In genomic region chr17:34123111-34123510, GRCm38 (mm10) we compare ENCODE assay signal across 8 mouse cellular contexts. TPM values are rescaled to one million over a fixed set of nuclear protein-coding genes. Genes with fewer than 3 reads are reported as not detected.
DNase-seq lines count a peak whose midpoint lies in the region; ATAC-seq and TF ChIP-seq lines count a peak whose summit lies in the region.

No protein-coding gene starts in this region.

- no peaks in the 10 kb centered on the region for H3K9me3 ChIP-seq in lung, embryonic 16.5 days (ENCODE audit: control insufficient read depth, low read length)
- no peaks in the 10 kb centered on the region for H3K9me3 ChIP-seq in forebrain, embryonic 10.5 days
- no peaks in the 10 kb centered on the region for H3K9me3 ChIP-seq in intestine, postnatal 0 days (ENCODE audit: control insufficient read depth)
- no peaks in the 10 kb centered on the region for H3K9me3 ChIP-seq in neural tube, embryonic 14.5 days (ENCODE audit: control insufficient read depth, low read length)

- DNase-seq in lung, postnatal 25 days (ENCODE audit: low spot score), result no peak
- no peak for DNase-seq in forebrain, embryonic 10.5 days (ENCODE audit: extremely low spot score, low spot score)
- no peak for DNase-seq in thymus, postnatal 4 days
- no peak for DNase-seq in layer of hippocampus, adult 9-10 months (ENCODE audit: low spot score)
- no peak for DNase-seq in adrenal gland, postnatal 4 days (ENCODE audit: low spot score in 2 of 2)

- peak overlapping the region; percentile 81 for H3K4me3 ChIP-seq in lung, embryonic 16.5 days (ENCODE audit: low read length)
- peak overlapping the region; percentile 95 for H3K4me3 ChIP-seq in forebrain, embryonic 10.5 days
- H3K4me3 ChIP-seq in intestine, postnatal 0 days (ENCODE audit: low read depth, low read length), result peak overlapping the region; percentile 98
- peak overlapping the region; percentile 97 for H3K4me3 ChIP-seq in neural tube, embryonic 14.5 days (ENCODE audit: low read depth, low read length)

- H3K4me1 ChIP-seq in lung, embryonic 16.5 days (replicated peaks; ENCODE audit: control insufficient read depth, insufficient read depth, low read length), result peaks cover 14% of the 10 kb centered on the region
- H3K4me1 ChIP-seq in forebrain, embryonic 10.5 days, result peaks cover 52% of the 10 kb centered on the region
- peaks cover 6% of the 10 kb centered on the region for H3K4me1 ChIP-seq in intestine, postnatal 0 days (replicated peaks; ENCODE audit: control insufficient read depth, insufficient read depth, low read length)
- peaks cover 12% of the 10 kb centered on the region; the same call in 1 of the 2 replicates for H3K4me1 ChIP-seq in neural tube, embryonic 14.5 days (ENCODE audit: control insufficient read depth, insufficient read depth, low read length)

- H3K9ac ChIP-seq in lung, embryonic 16.5 days (ENCODE audit: low read length), result peak overlapping the region; percentile 99
- H3K9ac ChIP-seq in intestine, postnatal 0 days (ENCODE audit: low read depth, low read length), result peak overlapping the region; percentile 92
- H3K9ac ChIP-seq in neural tube, embryonic 14.5 days (replicated peaks; ENCODE audit: low read depth, low read length), result peak overlapping the region; percentile 98

- H3K27ac ChIP-seq in lung, embryonic 16.5 days (ENCODE audit: low read length), result peak overlapping the region; percentile 100
- H3K27ac ChIP-seq in forebrain, embryonic 10.5 days, result peak overlapping the region; percentile 100
- peak overlapping the region; percentile 100 for H3K27ac ChIP-seq in intestine, postnatal 0 days (ENCODE audit: low read depth, low read length)
- peak overlapping the region; percentile 100 for H3K27ac ChIP-seq in neural tube, embryonic 14.5 days (ENCODE audit: low read depth, low read length)

- peak overlapping the region; percentile 72 for H3K4me2 ChIP-seq in lung, embryonic 16.5 days (ENCODE audit: low read depth, low read length)
- peak overlapping the region; percentile 80 for H3K4me2 ChIP-seq in intestine, postnatal 0 days (replicated peaks; ENCODE audit: low read depth)
- H3K4me2 ChIP-seq in neural tube, embryonic 14.5 days (ENCODE audit: low read depth, low read length), result peak overlapping the region; percentile 99

- H3K27me3 ChIP-seq in lung, embryonic 16.5 days (ENCODE audit: control insufficient read depth, insufficient read depth, low read depth, low read length), result no peaks in the 10 kb centered on the region
- H3K27me3 ChIP-seq in forebrain, embryonic 10.5 days (ENCODE audit: poor library complexity, severe bottlenecking), result peaks cover 6% of the 10 kb centered on the region
- no peaks in the 10 kb centered on the region for H3K27me3 ChIP-seq in intestine, postnatal 0 days (replicated peaks; ENCODE audit: control insufficient read depth, insufficient read depth, low read length)
- no peaks in the 10 kb centered on the region for H3K27me3 ChIP-seq in neural tube, embryonic 14.5 days (ENCODE audit: control insufficient read depth, insufficient read depth, low read length)

- no peak for ATAC-seq in lung, embryonic 16.5 days (ENCODE audit: low read depth)
- no peak for ATAC-seq in intestine, postnatal 0 days
- no peak for ATAC-seq in neural tube, embryonic 14.5 days (ENCODE audit: low read depth)

- TF ChIP-seq CTCF in intestine, postnatal 0 days (IDR thresholded peaks at IDR 0.05; ENCODE audit: low read depth), result no peak

- peaks cover 9% of the 10 kb centered on the region for H3K36me3 ChIP-seq in lung, embryonic 16.5 days (ENCODE audit: control insufficient read depth, insufficient read depth, low read length)
- H3K36me3 ChIP-seq in forebrain, embryonic 10.5 days (replicated peaks), result peaks cover 19% of the 10 kb centered on the region
- H3K36me3 ChIP-seq in intestine, postnatal 0 days (ENCODE audit: control insufficient read depth, insufficient read depth), result peaks cover 8% of the 10 kb centered on the region; the same call in 1 of the 2 replicates
- peaks cover 9% of the 10 kb centered on the region for H3K36me3 ChIP-seq in neural tube, embryonic 14.5 days (ENCODE audit: control insufficient read depth, insufficient read depth, low read length)

- under 1% methylated on average over 7 of the region's 7 CpGs for WGBS in lung, embryonic 16.5 days
- WGBS in forebrain, embryonic 10.5 days, result 3% methylated on average over 7 of the region's 7 CpGs
- under 1% methylated on average over 7 of the region's 7 CpGs for WGBS in intestine, postnatal 0 days
- WGBS in neural tube, embryonic 14.5 days, result 3% methylated on average over 7 of the region's 7 CpGs

RNA-seq across cellular contexts. Expression of gene Brd2, which starts 0.7 kb away (rescaled TPM):
- polyA plus RNA-seq in lung, embryonic 16.5 days (2015; fragmentation: Nextera tagmentation; extraction: Ambion mirVana), result 97.8 and 100 TPM in 2 replicates
- polyA plus RNA-seq in forebrain, embryonic 10.5 days (2016; fragmentation: Nextera tagmentation; extraction: Ambion mirVana), result 121 and 134 TPM in 2 replicates
- polyA plus RNA-seq in intestine, postnatal 0 days (2015; fragmentation: Nextera tagmentation; extraction: Ambion mirVana), result 51.8 and 60.0 TPM in 2 replicates
- polyA plus RNA-seq in neural tube, embryonic 14.5 days (2014; fragmentation: Nextera tagmentation; extraction: Ambion mirVana), result 109 and 160 TPM in 2 replicates
- total RNA-seq in adrenal gland, postnatal 4 days (2021), result 100 to 1,000 TPM; 225 to 226 TPM

RNA-seq across cellular contexts. Expression of gene H2-DMa, which starts 3.8 kb away (rescaled TPM):
- 11.8 and 12.7 TPM in 2 replicates for polyA plus RNA-seq in lung, embryonic 16.5 days (2015; fragmentation: Nextera tagmentation; extraction: Ambion mirVana)
- polyA plus RNA-seq in forebrain, embryonic 10.5 days (2016; fragmentation: Nextera tagmentation; extraction: Ambion mirVana), result 4.5 and 6.9 TPM in 2 replicates
- polyA plus RNA-seq in intestine, postnatal 0 days (2015; fragmentation: Nextera tagmentation; extraction: Ambion mirVana), result 15.2 and 16.7 TPM in 2 replicates
- polyA plus RNA-seq in neural tube, embryonic 14.5 days (2014; fragmentation: Nextera tagmentation; extraction: Ambion mirVana), result 19.1 and 20.7 TPM in 2 replicates
- total RNA-seq in adrenal gland, postnatal 4 days (2021), result 10 to 100 TPM; 11.2 to 11.7 TPM

RNA-seq across cellular contexts. Expression of gene H2-DMb2, which starts 20.0 kb away (rescaled TPM):
- 1.6 and 2.1 TPM in 2 replicates for polyA plus RNA-seq in lung, embryonic 16.5 days (2015; fragmentation: Nextera tagmentation; extraction: Ambion mirVana)
- polyA plus RNA-seq in forebrain, embryonic 10.5 days (2016; fragmentation: Nextera tagmentation; extraction: Ambion mirVana), result 0.16 and 0.26 TPM in 2 replicates
- 0.97 and 0.98 TPM in 2 replicates for polyA plus RNA-seq in intestine, postnatal 0 days (2015; fragmentation: Nextera tagmentation; extraction: Ambion mirVana)
- 0.16 and 0.18 TPM in 2 replicates for polyA plus RNA-seq in neural tube, embryonic 14.5 days (2014; fragmentation: Nextera tagmentation; extraction: Ambion mirVana)
- total RNA-seq in adrenal gland, postnatal 4 days (2021), result 1 to 10 TPM; 1.2 to 3.0 TPM

RNA-seq across cellular contexts. Expression of gene H2-DMb1, which starts 29.8 kb away (rescaled TPM):
- 3.7 and 6.2 TPM in 2 replicates for polyA plus RNA-seq in lung, embryonic 16.5 days (2015; fragmentation: Nextera tagmentation; extraction: Ambion mirVana)
- polyA plus RNA-seq in forebrain, embryonic 10.5 days (2016; fragmentation: Nextera tagmentation; extraction: Ambion mirVana), result 0.24 and 0.81 TPM in 2 replicates
- polyA plus RNA-seq in intestine, postnatal 0 days (2015; fragmentation: Nextera tagmentation; extraction: Ambion mirVana), result 5.1 and 6.4 TPM in 2 replicates
- polyA plus RNA-seq in neural tube, embryonic 14.5 days (2014; fragmentation: Nextera tagmentation; extraction: Ambion mirVana), result 0.33 and 0.43 TPM in 2 replicates
- 1 to 10 TPM; 1.9 to 3.8 TPM for total RNA-seq in adrenal gland, postnatal 4 days (2021)

RNA-seq across cellular contexts. Expression of gene H2-Oa, which starts 31.0 kb away (rescaled TPM):
- 0.23 and 1.0 TPM in 2 replicates for polyA plus RNA-seq in lung, embryonic 16.5 days (2015; fragmentation: Nextera tagmentation; extraction: Ambion mirVana)
- 0.12 and 0.43 TPM in 2 replicates for polyA plus RNA-seq in forebrain, embryonic 10.5 days (2016; fragmentation: Nextera tagmentation; extraction: Ambion mirVana)
- 0.25 and 0.90 TPM in 2 replicates for polyA plus RNA-seq in intestine, postnatal 0 days (2015; fragmentation: Nextera tagmentation; extraction: Ambion mirVana)
- not detected in 2 replicates for polyA plus RNA-seq in neural tube, embryonic 14.5 days (2014; fragmentation: Nextera tagmentation; extraction: Ambion mirVana)
- total RNA-seq in adrenal gland, postnatal 4 days (2021), result under 1 TPM in 1 of 2 experiments, not detected in 1; 0.31 TPM
